Mouse (Mus musculus) spleen, adult 2 months (tissue): Measurements from ENCODE around the gene Mfap4.

Experiments
- CTCF ChIP-seq: fragments of 200-500 bp; IDR thresholded peaks from 2 replicates; pipeline ENCODE4 v1.5.1; 2011; ENCODE audit warnings: mild to moderate bottlenecking, inconsistent platforms; ENCODE audit not compliant: insufficient read depth, insufficient read length, insufficient replicate concordance; ENCODE audit errors: extremely low read depth
- POLR2A ChIP-seq: fragments of 200-500 bp; IDR thresholded peaks from 2 replicates; pipeline ENCODE4 v1.6.1; 2011; ENCODE audit warnings: low read depth, low read length, inconsistent platforms

DNA sequence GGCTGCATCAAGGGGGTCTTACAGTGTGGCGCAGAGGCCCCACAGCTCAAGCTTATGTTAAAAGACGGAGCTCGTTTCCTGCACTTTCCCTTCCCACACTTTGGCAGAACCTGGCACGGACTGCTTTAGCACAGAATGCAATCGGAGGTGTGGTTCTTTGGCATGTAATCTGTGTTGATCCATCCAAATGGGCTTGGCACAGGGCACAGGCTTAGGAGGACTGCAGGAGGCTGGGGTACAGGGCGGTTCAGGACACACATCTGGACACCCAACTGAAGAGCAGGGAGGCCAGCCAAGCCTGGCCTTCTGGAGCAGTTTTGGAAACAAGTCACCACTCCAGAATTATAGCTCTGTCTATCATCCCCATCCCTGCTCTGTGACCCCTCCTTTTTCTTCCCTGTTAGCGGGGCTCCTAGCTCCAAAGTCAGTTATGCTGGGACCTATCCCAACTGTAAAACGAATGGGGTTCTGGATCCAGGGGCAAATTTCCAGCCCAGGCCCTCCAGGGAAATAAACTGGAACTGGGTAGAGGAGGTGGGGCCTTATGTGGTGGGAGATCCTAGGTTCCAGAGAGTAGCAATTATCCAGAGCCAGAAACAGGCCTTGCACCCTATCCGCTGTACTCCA is 36.5 kb upstream of the Mfap4 start:
- TF ChIP-seq CTCF (no peak), POLR2A (no peak)
